Mouse (Mus musculus) lung, postnatal 14 days (tissue): ENCODE data around the gene Gal3st2b.
"Not testable (repeated sequence)": the region's sequence is repeated elsewhere in the genome, so short reads cannot be mapped to it uniquely, and the experiment has no call there.

ENCODE experiments used
- DNase-seq: peaks from one replicate; pipeline ENCODE4 v3.0.0; 2021

Gene Gal3st2b

GRCm38 (mm10) chr1:93918011-93918410, at the start of gene Gal3st2b:
Gene Gal3st2b, plus strand, starts transcription at chr1:93918311.
- not testable (repeated sequence) for DNase-seq

- DNase-seq, result not testable (repeated sequence)
Observed at GRCm38 (mm10) chr1:93871594-93872105, 46.5 kb upstream of the Gal3st2b start.

GRCm38 (mm10) chr1:93874405-93874804, 43.7 kb upstream of the Gal3st2b start:
- not testable (repeated sequence) for DNase-seq

GRCm38 (mm10) chr1:93881778-93882177, 36.3 kb upstream of the Gal3st2b start:
- not testable (repeated sequence) for DNase-seq

GRCm38 (mm10) chr1:93890936-93891335, 27.2 kb upstream of the Gal3st2b start:
- DNase-seq, result not testable (repeated sequence)

GRCm38 (mm10) chr1:93897395-93897794, 20.7 kb upstream of the Gal3st2b start:
- DNase-seq, result not testable (repeated sequence)

- DNase-seq, result not testable (repeated sequence)
Observed at GRCm38 (mm10) chr1:93901291-93901690, 16.8 kb upstream of the Gal3st2b start.

- DNase-seq, result not testable (repeated sequence)
Observed at GRCm38 (mm10) chr1:93906690-93907089, 11.4 kb upstream of the Gal3st2b start.

- DNase-seq, result not testable (repeated sequence)
Observed at GRCm38 (mm10) chr1:93908977-93909586, 9.0 kb upstream of the Gal3st2b start.

- DNase-seq, result not testable (repeated sequence)
Observed at GRCm38 (mm10) chr1:93911877-93912276, 6.2 kb upstream of the Gal3st2b start.

- not testable (repeated sequence) for DNase-seq
Observed at GRCm38 (mm10) chr1:93917160-93917559, 951 bp upstream of the Gal3st2b start.

GRCm38 (mm10) chr1:93918775-93919174, 664 bp downstream of the Gal3st2b start:
- not testable (repeated sequence) for DNase-seq

GRCm38 (mm10) chr1:93919321-93919720, 1.2 kb downstream of the Gal3st2b start:
- DNase-seq, result not testable (repeated sequence)

GRCm38 (mm10) chr1:93922609-93923008, 4.5 kb downstream of the Gal3st2b start:
- not testable (repeated sequence) for DNase-seq

- DNase-seq, result not testable (repeated sequence)
Observed at GRCm38 (mm10) chr1:93923098-93923497, 5.0 kb downstream of the Gal3st2b start.

- DNase-seq, result not testable (repeated sequence)
Observed at GRCm38 (mm10) chr1:93935378-93935777, 17.3 kb downstream of the Gal3st2b start.

GRCm38 (mm10) chr1:93937807-93938206, 19.7 kb downstream of the Gal3st2b start:
- DNase-seq, result not testable (repeated sequence)

GRCm38 (mm10) chr1:93938415-93938814, 20.3 kb downstream of the Gal3st2b start:
- not testable (repeated sequence) for DNase-seq

- not testable (repeated sequence) for DNase-seq
Observed at GRCm38 (mm10) chr1:93949087-93949486, 31.0 kb downstream of the Gal3st2b start.

- not testable (repeated sequence) for DNase-seq
Observed at GRCm38 (mm10) chr1:93966489-93966888, 48.4 kb downstream of the Gal3st2b start.

- not testable (repeated sequence) for DNase-seq
Observed at GRCm38 (mm10) chr1:93970380-93970779, 52.3 kb downstream of the Gal3st2b start.

GRCm38 (mm10) chr1:93970797-93971196, 52.7 kb downstream of the Gal3st2b start:
- DNase-seq, result not testable (repeated sequence)

- DNase-seq, result not testable (repeated sequence)
Observed at GRCm38 (mm10) chr1:93975764-93976163, 57.7 kb downstream of the Gal3st2b start.

- not testable (repeated sequence) for DNase-seq
Observed at GRCm38 (mm10) chr1:93978287-93978686, 60.2 kb downstream of the Gal3st2b start.
